Mouse (Mus musculus): ENCODE results near the gene Tdrd7.

The Tdrd7 gene

DNA sequence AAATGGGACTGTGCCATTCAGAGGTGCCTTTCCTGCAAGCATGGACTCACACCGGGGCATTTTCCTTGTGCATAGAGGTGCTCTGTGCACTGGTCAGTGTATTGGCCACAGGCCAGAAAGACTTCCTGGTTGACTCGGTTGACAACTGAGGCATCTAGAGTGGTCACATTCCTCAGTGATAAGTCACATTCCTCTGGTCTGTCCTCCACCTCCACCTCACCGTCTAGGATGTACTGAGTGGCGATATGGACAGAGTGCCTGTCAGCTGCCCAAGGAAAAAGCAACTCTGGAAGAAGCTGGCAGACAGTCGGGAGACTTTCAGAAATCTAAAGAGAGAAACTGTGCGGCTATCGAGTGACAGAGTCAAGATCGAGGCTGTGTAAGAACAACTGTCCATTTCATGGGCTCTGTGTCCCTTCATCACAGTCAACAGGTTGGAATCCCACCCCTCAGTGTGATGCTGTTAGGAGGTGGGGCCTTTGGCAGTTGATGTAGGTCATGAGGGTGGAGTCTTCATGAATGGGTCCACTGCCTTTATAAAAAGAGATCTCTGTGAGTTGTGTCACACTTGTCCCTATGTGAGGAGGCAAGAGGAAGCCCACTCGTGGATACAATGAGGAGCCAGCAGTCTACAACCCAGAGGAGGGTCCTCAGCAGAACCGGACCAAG is at the start of gene Tdrd7:
Gene Tdrd7 (plus strand): TSS at position 564 of the 669 bp plus-strand sequence.
- DNase-seq (ENCODE audit: low spot score) = no peak

DNA sequence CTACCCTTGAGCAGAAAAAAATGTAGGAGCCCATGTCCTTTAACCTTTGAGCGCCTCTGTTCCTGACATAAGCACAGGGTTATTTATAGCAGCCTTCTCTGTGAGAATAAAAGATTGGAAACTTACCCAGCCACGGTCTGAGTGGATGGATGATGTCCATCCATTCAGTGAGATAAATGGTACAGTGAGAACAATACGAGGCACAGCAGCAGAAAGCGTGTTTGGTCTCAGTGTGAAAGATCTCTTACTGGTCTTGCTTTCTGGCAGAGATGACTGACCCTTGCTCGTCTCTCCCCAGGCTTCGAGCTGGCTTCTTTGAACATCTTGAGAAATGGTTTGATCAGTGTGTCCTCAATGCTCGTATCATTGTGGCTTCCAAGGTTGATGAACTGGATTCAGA is 48.0 kb upstream of the Tdrd7 start:
- no peak for DNase-seq (ENCODE audit: low spot score)

DNA sequence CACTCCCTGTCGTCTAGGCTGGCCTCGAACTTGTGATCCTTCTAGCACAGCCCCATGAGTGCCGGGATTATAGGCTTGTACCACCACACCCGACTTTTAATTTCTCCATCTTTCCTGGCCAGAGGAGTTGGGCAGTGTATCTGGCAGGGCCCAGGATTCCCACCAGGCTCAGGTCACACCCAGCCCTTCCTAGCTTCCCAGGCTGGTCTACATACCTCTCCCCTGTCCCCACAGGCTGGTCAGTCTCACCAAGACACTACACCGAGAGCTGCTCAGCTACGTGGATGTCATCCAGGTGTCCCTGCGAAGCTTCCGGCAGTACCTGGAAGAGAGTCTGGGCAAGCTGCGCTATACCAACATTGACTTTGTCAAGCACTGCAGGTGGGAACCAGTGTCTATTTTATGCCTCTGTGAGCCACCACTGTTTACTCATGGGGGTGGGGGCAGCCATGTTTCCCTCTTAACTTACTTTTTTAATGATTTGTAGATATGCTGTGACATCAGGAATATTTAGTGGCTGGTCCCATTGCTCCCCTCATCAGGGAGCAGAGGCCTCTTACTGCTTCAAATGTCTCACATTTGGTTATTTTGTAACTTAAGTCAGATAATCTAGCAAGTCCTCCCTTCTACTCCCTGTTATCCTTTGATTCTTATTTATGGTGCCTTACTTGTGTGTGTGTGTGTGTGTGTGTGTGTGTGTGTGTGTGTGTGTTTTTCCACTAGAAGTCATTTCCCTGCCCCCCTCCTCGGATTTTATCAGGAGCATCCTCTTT is 43.3 kb upstream of the Tdrd7 start:
- DNase-seq (ENCODE audit: low spot score) = no peak

DNA sequence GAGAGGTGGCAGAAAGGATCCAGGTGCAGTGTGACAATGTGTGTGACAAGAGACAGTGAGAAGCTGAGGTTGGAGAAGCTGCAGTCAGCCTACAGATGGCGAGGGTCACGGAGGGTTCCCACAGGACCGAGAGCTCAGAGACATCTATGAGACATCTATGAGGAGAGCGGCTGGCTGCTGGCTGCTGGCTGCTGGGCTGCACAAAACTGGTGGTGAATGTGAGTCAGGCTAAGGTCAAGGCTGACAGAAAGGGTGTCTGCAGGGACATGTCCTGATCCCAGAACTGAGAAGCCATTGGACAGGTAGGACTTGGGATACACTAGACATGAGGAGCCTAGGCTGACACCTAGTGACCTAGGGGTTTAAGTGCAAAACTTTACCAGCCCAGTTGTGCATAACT is 41.1 kb upstream of the Tdrd7 start:
- no peak for DNase-seq (ENCODE audit: low spot score)

DNA sequence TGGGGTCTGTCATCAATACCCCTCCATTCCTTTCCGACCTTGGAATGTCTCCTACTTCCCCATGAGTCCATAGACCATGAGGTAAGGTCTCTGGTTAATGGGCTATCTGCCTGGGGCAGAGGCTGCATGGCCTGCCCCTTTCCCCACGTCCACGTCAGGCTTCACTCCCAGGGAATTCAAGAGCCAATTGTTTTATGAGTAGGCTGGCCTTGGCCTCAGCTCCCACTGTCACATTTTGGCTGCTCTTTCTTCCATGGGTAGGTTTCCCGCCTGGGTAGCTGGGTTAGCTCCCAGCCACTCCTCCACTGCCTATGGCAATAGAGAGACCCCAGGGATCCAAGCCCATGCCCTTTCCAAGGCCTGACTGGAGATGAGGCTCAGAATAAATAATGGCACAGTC is 36.6 kb upstream of the Tdrd7 start:
- no peak for DNase-seq (ENCODE audit: low spot score)

DNA sequence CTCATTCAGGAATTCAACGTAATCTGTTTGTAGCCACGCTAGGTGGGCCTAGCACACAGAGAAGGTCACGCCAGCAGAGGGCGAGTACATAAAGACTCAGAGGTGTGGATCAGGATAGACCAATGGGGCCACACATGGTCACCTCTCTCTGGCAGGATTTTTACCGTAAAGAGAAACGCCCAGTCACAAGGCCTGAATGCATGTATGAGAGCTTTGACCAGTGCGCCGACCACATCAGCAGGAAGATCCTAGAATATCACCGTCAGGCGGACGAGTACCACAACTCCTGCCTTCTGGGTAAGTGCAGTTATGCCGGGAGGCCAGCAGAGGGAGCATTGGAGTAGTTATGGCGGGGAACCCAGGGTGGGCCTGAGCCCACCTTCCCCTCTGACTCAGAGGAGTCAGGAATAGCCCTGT is 23.5 kb upstream of the Tdrd7 start:
- DNase-seq (ENCODE audit: low spot score) = peak; percentile 6

DNA sequence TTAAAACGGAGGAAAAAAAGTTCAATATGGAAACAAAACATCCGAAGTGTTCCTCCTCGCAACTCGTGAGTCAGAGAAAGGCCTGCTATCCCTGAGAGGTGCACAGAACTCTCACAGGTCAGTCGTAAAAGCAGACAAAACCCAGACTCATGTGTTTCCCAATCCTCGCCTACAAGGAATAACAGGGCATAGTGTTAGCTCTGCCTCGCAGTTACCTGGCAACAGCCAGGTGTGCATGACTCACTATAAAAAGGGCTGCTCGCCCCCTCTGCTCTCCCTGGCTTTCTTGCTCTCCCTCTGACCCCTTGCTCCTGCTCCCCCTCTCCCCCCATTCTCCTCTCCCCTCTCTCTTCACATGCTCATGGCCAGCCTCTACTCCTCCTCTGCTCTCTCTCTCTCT is 17.4 kb upstream of the Tdrd7 start:
- DNase-seq (ENCODE audit: low spot score) = no peak

DNA sequence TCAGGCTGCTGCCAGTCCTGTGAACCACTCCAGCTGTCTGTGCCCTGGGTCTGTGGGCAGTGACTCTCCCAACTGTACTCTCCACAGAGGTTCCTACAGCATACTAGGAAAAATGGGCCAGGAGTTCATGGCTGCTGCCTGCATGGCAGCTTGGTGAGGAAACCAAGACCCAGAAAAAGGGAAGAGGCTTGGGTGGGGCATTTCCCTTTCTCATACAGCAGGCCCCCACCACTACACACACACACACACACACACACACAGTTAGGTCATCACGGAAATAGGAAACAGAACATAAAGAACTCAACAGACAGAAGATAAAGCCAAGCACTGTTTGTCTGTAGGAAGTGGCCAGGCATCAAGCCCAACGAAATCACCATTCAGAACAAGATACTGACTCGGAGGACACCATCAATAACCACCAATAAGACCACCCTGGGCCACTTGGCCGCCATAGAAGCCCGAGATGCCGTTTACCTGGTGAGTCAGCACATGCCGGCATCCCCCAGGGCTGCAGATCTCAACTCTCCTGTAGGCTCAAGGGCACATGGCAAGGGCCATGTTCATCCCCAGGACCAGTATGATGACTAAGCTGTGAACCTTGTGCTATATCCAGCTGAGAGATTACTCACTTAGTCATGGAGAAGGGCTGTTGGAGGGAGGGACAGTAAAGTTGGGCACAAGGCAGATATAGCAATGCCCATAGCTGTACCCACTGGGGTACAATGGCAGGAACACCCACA is 15.9 kb upstream of the Tdrd7 start:
- no peak for DNase-seq (ENCODE audit: low spot score)

DNA sequence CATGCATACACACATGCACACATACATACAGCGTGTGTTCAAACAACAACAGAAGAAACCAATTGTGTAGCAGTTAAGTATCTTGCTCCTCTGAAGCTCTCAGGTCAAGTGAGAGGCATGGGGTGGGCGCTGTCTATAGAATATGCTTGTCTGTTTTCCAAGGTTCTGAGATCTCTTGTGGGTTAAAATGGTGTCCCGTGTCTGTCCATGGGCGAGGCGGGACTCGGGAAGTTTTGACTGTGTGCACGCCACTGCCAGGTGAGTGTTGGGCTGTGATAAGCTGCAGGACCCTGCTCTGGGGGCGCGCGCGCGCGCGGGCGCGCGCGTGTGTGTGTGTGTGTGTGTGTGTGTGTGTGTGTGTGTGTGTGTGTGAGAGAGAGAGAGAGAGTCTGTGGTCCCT is 13.3 kb upstream of the Tdrd7 start:
- DNase-seq (ENCODE audit: low spot score) = no peak

DNA sequence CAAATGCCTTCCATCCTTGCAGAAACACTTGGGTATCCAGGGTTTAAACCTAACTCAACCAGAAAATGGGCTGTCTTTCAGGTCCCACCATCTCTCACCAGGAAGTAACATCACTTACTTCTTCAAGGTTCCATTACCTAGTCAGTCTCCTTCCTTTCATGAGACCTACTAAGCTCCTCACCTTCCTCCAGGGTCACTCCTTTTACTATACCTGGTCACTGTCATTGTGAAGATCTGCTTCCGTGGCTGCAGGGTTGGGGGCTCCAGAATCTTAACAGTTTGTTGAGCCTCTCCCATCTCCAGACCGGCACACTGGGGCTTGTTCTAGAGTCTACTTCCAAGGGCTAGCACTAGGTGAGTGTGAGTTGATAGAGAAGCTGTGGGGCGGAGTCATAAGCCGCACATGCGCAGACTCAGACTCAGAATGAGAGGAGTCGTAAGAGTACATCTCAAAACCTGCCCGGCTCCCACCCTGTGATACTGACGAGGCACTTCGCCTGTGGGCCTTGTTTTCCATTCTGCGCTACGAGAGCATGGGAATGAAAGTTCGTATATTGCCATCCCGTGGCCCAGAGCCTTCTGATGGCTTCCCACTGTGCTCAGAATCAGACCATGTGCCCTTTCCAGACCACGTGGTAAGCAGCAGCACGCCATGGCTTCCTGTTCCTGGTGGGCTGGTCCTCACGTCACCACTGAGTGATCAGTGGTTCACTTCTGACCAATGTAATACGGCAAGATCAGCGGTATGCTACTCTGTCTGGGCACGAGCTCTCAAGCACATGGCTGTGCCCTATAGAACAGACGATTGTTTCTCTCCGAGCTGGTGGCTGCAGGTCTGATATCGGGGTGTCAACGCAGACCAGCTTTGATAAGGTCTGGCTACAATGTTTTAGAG is 11.9 kb upstream of the Tdrd7 start:
- DNase-seq (ENCODE audit: low spot score) = no peak

DNA sequence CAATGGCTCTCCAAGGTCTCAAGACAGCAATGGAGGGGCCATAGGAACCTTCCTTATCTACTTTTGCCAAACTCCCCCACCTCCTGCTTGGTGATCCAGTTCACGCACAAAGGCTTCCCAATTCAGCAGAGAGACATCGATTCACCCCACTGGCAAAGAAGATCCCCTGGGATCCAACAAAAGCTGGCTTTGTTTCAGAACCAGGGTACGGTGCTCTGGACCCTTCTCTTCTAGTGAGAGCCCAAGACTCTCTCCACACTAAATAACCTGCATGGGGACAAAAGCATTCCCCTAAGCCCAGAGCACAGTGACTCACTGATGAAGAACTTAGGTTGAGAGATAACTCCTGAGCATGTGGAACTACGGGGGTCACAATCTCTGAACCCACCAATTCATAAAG is 9.9 kb upstream of the Tdrd7 start:
- no peak for DNase-seq (ENCODE audit: low spot score)

DNA sequence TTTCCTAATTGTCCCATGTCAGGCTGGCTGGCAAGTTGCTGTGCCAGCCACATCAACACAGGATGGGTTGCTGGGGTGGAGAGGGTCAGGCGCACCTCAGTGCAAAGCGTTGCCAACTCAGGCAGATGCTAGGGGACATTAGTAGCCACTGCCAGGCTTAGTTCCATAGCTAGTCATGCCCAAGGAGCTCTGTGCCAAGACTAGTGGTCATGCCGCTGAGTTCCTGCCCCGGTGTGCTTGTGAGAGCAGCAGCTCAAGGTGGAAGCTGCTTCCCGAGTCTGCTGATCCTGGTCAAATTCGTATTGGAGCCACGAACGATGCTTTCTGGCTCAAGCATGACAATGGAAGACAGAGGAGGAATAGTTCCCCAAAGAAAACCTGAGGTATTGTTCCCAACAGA is 9.0 kb upstream of the Tdrd7 start:
- DNase-seq (ENCODE audit: low spot score) = no peak

DNA sequence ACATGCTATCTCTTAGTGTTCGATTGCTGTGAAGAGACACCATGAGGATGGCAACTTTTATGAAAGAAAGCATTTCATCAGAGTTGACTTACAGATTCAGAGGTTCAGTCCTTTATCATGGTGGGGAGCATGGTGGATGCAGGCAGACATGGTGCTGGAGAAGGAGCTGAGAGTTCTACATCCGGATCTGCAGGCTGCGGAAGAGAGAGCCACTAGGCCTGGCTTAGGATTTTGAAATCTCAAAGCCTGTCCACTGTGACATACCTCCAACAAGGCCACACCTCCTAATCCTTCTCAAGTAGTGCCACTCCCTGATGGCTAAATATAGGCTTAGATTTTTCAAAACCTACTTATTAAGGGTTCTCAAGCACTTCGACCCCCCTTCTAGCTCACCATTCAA is 8.4 kb upstream of the Tdrd7 start:
- DNase-seq (ENCODE audit: low spot score) = no peak

DNA sequence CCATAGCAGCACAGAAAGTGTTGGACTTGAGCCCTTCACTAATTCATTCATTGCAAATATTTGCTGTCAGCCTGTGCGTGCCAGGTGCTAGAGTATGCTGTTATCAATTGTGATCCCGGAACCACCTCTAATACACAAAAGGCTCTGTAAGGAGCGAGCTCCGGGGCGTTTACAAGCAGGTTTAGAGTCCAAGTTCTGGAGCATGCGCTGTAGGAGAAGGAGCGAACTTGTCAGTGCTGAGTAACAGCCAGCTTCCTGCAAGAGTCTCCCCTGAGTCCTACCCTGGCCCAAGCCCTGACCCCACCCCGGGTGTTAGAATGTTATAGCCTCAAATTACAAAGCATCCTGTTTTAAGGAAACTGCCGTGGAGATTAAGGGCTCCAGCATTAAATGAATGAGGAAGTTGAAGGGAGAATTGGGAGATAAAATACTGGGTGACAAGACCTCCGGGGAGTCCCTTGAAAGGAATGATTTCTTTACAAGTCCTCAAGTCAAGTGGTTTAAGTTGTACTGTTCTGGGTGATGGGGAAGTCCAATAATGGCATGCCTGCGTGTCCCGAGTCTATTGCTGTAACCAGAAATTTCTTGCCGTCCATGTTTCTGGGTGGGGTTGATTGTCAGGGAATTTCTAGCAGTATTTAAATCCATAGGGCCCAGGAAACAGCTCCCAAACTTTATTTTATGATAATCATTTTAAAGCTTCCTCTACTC is 758 bp downstream of the Tdrd7 start:
- no peak for DNase-seq (ENCODE audit: low spot score)

DNA sequence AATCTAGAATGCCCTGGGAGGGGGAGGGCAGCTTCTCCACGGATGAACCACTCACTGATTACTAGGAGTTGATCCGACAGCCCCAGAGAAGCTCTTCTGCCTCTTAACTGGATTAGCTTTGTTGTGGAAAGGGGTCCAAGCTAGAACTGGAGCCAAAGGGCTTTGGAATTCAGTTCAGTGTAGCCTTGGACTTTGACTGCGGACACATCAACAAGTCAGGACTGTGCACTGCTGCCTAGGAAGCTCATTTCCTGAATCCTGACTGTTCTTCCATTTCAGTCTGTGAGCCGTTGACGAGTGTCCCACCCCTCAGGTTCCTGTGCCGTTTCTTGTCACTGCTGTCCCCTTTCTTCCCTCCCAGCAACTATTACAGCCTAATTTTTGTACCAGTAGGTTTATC is 1.6 kb downstream of the Tdrd7 start:
- DNase-seq (ENCODE audit: low spot score) = no peak

DNA sequence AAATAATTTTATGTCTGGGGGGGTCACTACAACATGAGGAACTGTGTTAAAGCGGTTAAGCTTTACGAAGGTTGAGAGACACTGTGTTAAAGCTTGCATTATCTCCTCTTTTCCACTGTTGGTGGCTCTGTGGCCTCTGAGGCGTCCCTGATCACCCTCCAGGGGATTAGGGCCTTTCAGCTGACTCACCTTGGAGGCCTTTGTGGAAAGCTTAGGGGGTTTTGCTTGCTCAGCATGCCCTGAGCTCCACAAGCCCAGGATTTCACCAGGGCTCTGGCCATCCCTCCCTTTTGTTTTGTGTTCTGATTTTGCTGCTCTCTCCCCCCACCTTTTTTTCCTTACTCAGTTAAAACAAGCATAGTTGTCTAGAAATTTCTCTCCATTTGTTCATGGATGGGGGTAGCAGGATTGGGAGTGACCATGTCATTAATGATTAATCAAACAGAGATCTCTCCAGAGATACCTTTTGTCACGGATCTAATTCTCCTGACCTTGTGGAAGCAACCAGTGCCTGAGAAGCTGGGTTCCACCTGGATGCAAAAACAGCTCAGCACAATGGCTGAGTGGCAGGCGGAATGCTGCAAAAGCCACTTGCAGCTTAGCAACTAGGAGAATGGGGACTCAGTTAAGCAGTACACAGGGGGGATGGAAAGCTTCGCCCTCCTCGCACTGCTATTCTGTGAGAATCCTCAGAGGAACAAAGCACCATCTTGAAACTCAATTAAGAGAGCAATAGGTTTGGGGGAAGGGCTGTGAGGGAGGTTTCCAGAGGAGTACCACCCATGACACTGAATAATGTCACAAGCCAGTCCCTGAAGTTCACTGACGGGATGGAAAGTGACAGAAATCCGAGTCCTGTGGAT is 2.6 kb downstream of the Tdrd7 start:
- DNase-seq (ENCODE audit: low spot score) = no peak

DNA sequence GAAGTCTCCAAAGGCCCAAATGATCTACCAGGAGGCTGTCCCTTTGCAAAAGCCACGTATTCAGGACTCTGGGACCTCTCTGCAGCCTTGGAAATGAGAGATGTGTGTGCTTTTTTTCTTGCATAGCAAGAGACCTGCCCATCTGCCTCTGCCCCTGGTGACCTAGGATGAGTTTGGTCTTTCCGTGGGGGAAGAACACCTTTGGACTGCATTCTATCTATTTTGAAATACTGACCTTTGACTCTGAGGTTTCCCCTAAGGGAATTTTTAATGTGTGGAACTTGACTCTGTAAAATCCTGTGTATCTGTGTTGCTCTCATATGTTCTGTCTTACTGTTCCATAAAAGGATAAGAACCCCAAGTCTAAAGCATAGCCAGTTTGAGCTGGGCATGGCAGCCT is 3.9 kb downstream of the Tdrd7 start:
- no peak for DNase-seq (ENCODE audit: low spot score)

DNA sequence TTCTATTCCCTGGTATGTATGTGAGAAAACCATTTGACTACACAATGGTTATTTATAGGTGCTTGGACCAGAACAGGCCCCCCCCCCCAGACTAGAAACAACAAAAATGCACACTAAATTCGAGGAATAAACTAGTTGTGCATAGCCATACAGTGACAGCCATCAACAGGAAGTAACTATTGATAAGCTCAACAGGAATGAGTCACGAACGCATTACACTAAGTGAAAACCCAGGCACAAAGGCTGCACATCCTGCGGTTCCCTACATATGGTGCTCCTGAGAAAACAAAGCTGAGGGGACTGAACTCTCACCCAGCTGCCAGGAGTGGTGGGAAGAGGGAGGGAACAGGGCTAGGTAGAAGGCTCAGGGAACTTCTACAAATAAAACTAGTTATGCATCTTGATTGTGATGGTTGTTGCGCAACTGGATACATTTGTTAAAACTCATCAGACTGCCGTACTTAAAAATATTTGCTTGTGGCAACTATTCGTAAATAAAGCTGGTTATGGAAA is 5.0 kb downstream of the Tdrd7 start:
- no peak for DNase-seq (ENCODE audit: low spot score)

DNA sequence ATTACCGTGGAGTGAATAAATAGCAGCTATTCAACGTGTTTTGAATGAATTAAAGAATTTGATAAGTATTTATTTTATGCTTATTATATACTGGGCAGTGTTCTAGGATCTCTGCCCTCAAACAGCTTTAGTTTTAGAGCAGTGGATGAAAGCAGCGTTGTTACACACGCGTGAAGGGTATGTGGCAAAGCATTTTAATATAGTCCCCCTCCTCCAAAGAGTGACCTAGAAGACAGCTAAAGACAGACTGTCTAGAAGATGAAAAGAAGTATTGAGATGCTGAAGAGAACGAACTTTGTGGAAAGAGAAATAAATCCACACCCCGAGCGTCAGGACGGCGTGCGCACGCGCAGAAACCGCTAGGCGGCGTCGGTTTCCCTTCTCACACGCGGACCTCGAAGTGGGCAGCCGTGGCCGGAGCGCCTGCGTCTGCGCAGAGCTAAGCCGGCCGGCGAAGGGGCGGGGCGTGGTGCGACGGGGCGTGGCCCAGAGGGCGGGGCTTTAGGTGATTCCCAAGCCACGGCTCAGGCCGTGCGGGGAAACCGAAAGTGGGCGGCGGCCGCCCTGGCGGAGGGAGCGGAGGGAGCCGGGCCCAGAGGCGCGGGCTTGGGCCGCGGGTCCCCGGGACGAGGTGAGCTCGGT is 6.8 kb downstream of the Tdrd7 start:
- peak; percentile 94 for DNase-seq (ENCODE audit: low spot score)

DNA sequence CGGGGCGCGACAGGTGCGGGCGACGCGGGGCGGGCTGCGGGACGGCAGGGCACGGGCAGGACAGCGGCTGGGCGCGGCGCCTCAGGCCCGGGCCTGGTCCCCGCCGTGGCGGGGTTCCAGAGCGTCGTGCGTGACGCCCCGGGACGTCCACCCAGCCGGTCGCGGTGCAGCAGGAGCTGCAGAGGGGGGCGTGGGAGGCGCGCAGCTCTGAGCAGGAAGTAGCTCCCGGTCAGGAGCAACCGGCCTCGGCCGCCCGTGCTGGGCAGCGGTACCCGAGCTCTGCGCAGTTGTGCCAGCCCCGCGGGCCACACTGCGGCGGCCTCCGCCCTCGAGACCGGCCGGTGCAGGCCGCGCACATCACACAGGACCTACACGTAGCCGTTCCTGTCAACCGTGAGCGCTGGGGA is 7.3 kb downstream of the Tdrd7 start:
- peak; percentile 30 for DNase-seq (ENCODE audit: low spot score)

Measured in left cerebral cortex, adult 11 months (tissue).